Comparison of ENCODE assay signal across 12 mouse cellular contexts in genomic region chr5:48737640-48738039, GRCm38 (mm10).
DNase-seq lines count a peak whose midpoint lies in the region; ATAC-seq and TF ChIP-seq lines count a peak whose summit lies in the region.
"Had no signal": no experiment of that assay in that cellular context is flagged by ENCODE, and none has a peak within 500 bp of the region (broad histone marks: within the 10 kb centered on the region; RNA-seq: fewer than 3 reads in every experiment).

No protein-coding gene starts in this region.

- TF ChIP-seq CTCF in left cerebral cortex, adult 2 months (IDR thresholded peaks at IDR 0.05), result peak; percentile 43

- H3K4me1 ChIP-seq in forebrain, embryonic 12.5 days, result no peaks in the 10 kb centered on the region
- no peaks in the 10 kb centered on the region for H3K4me1 ChIP-seq in forebrain, embryonic 16.5 days (replicated peaks; ENCODE audit: control insufficient read depth, insufficient read depth, low read length)
- H3K4me1 ChIP-seq: midbrain, embryonic 12.5 days had no signal

- ATAC-seq in forebrain, embryonic 12.5 days (ENCODE audit: low FRiP score), result peak; percentile 55; the same call in 1 of the 2 replicates
- no peak for ATAC-seq in forebrain, embryonic 16.5 days

- intact Hi-C loops in left cerebral cortex, adult 2 months (cut with DNase I), result loop anchor here (1.0 kb wide), 1 partner anchor 307 kb away; no protein-coding TSS in a partner anchor
- intact Hi-C loops in left cerebral cortex, postnatal 36 days (cut with DNase I), result loop anchor here (2.0 kb wide), 1 partner anchor 305 kb away; no protein-coding TSS in a partner anchor

- H3K27me3 ChIP-seq in forebrain, embryonic 12.5 days, result no peaks in the 10 kb centered on the region
- no peaks in the 10 kb centered on the region for H3K27me3 ChIP-seq in forebrain, embryonic 16.5 days (replicated peaks; ENCODE audit: control insufficient read depth, insufficient read depth, low read length)
- H3K27me3 ChIP-seq: midbrain, embryonic 12.5 days had no signal

- H3K36me3 ChIP-seq in forebrain, embryonic 12.5 days (replicated peaks), result no peaks in the 10 kb centered on the region
- H3K36me3 ChIP-seq in forebrain, embryonic 16.5 days (ENCODE audit: control insufficient read depth, insufficient read depth), result no peaks in the 10 kb centered on the region
- H3K36me3 ChIP-seq: midbrain, embryonic 12.5 days had no signal

- DNase-seq in left cerebral cortex, adult 2 months (ENCODE audit: extremely low spot score in 1 of 2, low spot score in 2 of 2), result no peak
- no peak for DNase-seq in left cerebral cortex, postnatal 36 days (ENCODE audit: low spot score in 2 of 2)
- DNase-seq in NIH3T3 (ENCODE audit: low read depth) (peak; percentile 5), adipocyte (ENCODE audit: low spot score) (no peak)
- peak; percentile 3 to 15 for DNase-seq in kidney, postnatal 36 days
- no peak for DNase-seq in heart, adult 8-10 months (ENCODE audit: low spot score)
- DNase-seq: heart, adult 11 months; thymus, postnatal 14 days had no signal

- WGBS in forebrain, embryonic 12.5 days, result 53% methylated on average over 2 of the region's 2 CpGs
- 60% methylated on average over 2 of the region's 2 CpGs for WGBS in forebrain, embryonic 16.5 days

- H3K9ac ChIP-seq in forebrain, embryonic 12.5 days, result no peak overlapping the region
- H3K9ac ChIP-seq in forebrain, embryonic 16.5 days (replicated peaks; ENCODE audit: low read depth, low read length), result no peak overlapping the region
- H3K9ac ChIP-seq: midbrain, embryonic 12.5 days had no signal

- no peak overlapping the region for H3K4me2 ChIP-seq in forebrain, embryonic 12.5 days
- no peak overlapping the region for H3K4me2 ChIP-seq in forebrain, embryonic 16.5 days (ENCODE audit: low read length)
- H3K4me2 ChIP-seq: liver, embryonic 11.5 days; midbrain, embryonic 12.5 days had no signal

- H3K27ac ChIP-seq in forebrain, embryonic 12.5 days, result no peak overlapping the region
- no peak overlapping the region for H3K27ac ChIP-seq in forebrain, embryonic 16.5 days (ENCODE audit: low read length)
- H3K27ac ChIP-seq in left cerebral cortex, adult 2 months, result no peak overlapping the region
- H3K27ac ChIP-seq: midbrain, embryonic 12.5 days had no signal

- H3K4me3 ChIP-seq in forebrain, embryonic 12.5 days (replicated peaks), result no peak overlapping the region
- H3K4me3 ChIP-seq in forebrain, embryonic 16.5 days (replicated peaks; ENCODE audit: low read length), result no peak overlapping the region
- no peak overlapping the region for H3K4me3 ChIP-seq in left cerebral cortex, adult 2 months
- H3K4me3 ChIP-seq: midbrain, embryonic 12.5 days had no signal

- H3K9me3 ChIP-seq in forebrain, embryonic 12.5 days, result no peaks in the 10 kb centered on the region
- no peaks in the 10 kb centered on the region for H3K9me3 ChIP-seq in forebrain, embryonic 16.5 days (ENCODE audit: control insufficient read depth, low read length)
- H3K9me3 ChIP-seq: midbrain, embryonic 12.5 days had no signal

Comparison
In these comparisons a context has a peak if more than half of its experiments do, and no peak if none do; other contexts are left out.
1. DNase-seq: peak in NIH3T3 (single experiment) and kidney, postnatal 36 days (2 of 2); none in left cerebral cortex, adult 2 months (0 of 2), left cerebral cortex, postnatal 36 days (0 of 2), adipocyte (single experiment) and heart, adult 8-10 months (single experiment).